Mouse (Mus musculus): Measurements from ENCODE around the gene Ptk6.
"Not testable (repeated sequence)": the region's sequence is repeated elsewhere in the genome, so short reads cannot be mapped to it uniquely, and the experiment has no call there.

Gene Ptk6

DNA sequence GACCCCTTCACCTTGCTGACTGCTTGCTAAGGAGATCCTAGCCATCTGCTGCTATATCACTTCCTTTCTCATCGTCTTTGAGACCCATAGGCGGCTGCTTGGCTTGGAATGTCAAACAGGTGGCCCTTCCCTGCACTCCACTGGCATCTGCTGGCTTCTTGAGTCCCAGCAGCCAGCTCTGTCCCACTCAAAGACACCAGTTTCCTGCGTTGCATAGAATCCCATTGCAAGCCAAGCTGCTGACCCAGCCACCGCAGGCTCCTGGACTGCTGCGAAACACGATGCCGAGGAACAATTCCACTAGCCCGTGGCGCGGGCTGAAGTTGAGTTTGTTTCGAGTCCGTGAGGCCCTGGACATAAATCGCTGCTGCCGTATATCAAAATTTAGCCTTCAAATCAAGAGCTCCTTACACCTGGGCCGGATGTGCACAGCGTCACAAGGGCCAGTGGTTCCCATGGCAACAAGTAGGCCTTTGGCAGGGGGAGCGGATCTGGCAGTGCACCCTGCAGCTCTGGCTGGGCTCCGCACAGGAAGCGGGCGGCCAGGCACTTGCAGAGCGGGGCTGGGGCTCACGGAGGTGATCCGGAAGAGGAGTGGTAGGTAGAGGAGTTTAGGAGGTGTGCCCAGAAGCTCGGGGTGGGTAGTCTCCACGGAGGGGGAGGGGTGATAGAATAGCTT, 17.1 kb upstream of the Ptk6 start, which contains the start of gene Fndc11:
TSS of gene Fndc11 (plus strand) at position 476 of the 679 bp plus-strand sequence.
- peak; percentile 73 for DNase-seq (ENCODE audit: extremely low spot score, low read depth, low spot score)

DNA sequence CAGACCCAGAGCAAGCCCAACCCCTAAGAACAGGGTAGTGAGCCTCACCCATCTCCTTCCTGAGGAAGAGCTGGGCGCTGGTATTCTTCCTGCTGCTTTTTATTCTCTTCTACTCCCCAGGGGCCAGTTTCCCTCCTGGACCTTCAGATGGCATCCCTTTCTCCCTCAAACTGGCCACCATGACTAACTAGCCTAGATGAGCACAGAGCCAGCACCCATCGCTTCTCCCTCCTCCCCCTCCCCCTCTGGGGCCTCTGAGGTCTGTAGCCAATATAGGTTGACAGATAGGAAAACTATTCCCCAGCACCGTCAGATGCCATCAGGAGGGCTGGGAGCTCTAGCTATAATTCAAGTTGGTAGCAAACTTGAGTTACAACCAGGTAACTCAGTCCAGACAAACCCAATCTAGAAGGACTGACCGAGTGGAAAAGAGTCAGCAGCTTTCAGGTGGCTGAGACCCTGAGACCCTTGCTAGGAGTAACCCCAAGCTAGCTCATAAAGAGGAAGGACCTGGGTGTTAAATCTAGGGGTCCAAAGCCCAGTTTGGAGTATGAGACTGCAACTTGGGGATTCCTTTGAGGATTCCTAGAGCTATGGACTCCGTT, 16.4 kb upstream of the Ptk6 start:
- no peak for DNase-seq (ENCODE audit: extremely low spot score, low read depth, low spot score)

DNA sequence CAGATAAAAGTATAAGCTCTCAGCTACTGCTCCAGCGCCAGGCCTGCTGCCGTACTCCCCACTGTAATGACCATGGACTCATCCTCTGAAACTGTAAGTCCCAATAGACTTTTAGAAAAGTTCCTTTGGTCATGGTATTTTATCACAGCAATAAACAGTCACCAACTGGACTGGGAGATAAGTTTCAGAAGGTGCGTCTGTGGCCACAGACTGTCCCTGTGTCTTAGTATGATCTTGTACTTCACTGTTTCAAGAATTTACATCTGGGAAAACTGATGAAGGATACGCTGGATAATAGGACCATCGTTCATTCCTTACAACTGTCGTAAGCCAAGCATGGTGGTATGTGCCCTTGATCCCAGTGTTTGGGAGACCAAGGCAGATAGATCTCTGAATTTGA, 13.4 kb upstream of the Ptk6 start:
- DNase-seq (ENCODE audit: extremely low spot score, low read depth, low spot score): no peak

- DNase-seq (ENCODE audit: extremely low spot score, low read depth, low spot score): no peak
These were observed 10.4 kb upstream of the Ptk6 start, which contains the start of gene Srms for GRCm38 (mm10) chr2:181213021-181213445. Gene Srms (minus strand): TSS chr2:181213185.

- DNase-seq (ENCODE audit: extremely low spot score, low read depth, low spot score): no peak
These were observed 9.9 kb upstream of the Ptk6 start for GRCm38 (mm10) chr2:181212389-181213020.

GRCm38 (mm10) chr2:181206118-181206517, 3.5 kb upstream of the Ptk6 start:
- no peak for DNase-seq (ENCODE audit: extremely low spot score, low read depth, low spot score)

DNA sequence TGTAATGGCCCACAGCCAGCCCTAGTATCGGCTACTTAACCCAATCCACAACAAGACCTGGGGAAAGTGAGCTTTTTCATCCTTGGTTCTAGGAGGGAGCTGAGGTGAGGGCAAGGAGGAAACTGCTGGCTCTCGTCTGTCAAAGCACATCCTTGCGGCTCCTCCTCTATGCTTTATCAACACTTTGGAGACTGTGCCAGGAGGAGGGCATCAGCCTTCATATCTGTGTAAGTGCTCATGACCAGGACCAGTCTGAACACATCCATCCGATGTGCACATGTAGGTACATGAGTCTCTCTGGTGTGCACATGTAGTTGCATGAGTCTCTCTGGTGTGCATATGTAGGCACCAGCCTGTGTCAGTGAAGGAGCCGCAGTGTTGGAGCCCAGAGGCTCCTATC, 3.1 kb upstream of the Ptk6 start:
- no peak for DNase-seq (ENCODE audit: extremely low spot score, low read depth, low spot score)

GRCm38 (mm10) chr2:181202886-181203285, 297 bp upstream of the Ptk6 start:
- no peak for DNase-seq (ENCODE audit: extremely low spot score, low read depth, low spot score)

GRCm38 (mm10) chr2:181201606-181202005, 983 bp downstream of the Ptk6 start:
- DNase-seq (ENCODE audit: extremely low spot score, low read depth, low spot score): no peak

DNA sequence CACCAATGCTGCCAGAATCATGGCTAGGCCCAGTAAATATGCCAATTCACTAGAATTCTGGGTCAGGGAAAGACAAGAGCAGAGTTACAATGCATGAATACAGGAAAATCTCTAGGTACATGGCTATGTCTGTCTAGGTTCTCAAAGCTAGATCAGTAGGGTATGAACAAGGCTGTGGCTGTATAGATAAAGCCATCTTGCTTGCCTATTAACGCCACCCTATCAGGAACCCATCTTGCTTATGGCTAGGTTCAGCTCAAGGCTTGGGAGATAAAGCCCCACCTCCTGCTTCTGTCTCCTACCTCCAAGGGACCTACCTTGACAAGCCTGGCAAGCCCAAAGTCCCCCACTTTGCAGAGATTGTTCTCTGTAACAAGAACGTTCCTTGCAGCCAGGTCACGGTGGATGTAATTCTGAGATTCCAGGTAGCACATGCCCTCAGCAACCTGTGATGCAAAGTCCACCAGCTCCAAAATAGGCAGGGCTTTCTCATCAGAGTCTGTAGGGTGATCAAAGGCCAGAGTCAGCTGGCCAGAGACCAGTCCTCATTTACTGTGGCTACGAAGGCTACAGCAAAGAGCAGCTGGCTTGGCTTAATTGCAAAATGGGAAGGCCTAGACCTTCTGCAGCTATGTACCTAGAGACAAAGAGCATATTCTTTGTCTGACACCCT, 5.8 kb downstream of the Ptk6 start:
- DNase-seq (ENCODE audit: extremely low spot score, low read depth, low spot score): no peak

DNA sequence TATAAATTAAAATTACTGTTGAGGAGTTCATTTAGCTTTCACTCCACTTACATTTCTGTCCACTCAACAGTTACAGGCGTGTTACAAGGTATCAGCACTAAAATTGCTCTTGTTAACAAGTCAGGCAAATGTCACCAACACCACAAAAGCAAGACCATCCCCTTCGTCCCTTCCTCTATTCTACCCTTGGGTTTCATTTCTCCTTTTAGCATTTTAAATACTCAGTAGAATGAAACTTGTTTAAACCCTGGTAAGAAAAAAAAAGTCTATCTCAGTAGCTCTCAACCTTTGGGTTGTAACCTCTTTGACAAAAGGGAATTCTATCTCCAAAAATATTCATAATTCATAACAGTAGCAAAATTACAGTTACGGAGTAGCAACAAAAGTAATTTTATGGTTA, 9.5 kb downstream of the Ptk6 start:
- no peak for DNase-seq (ENCODE audit: extremely low spot score, low read depth, low spot score)

DNA sequence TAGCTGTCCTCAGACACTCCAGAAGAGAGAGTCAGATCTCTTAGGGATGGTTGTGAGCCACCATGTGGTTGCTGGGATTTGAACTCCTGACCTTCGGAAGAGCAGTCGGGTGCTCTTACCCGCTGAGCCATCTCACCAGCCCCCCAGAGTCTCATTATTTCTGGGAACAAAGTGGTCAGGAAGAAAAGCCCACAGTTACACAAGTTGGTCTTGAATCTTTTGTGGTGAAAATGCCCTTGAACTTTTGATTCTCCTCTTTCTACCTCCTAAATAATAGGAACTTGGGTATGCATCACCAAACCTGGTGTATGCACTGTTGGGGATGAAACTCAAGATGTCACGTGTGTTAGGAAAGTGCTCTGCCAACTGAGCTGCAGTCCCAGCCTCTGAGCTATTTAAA, 10.7 kb downstream of the Ptk6 start:
- no peak for DNase-seq (ENCODE audit: extremely low spot score, low read depth, low spot score)

GRCm38 (mm10) chr2:181191385-181191784, 11.2 kb downstream of the Ptk6 start:
- not testable (repeated sequence) for DNase-seq (ENCODE audit: extremely low spot score, low read depth, low spot score)

DNA sequence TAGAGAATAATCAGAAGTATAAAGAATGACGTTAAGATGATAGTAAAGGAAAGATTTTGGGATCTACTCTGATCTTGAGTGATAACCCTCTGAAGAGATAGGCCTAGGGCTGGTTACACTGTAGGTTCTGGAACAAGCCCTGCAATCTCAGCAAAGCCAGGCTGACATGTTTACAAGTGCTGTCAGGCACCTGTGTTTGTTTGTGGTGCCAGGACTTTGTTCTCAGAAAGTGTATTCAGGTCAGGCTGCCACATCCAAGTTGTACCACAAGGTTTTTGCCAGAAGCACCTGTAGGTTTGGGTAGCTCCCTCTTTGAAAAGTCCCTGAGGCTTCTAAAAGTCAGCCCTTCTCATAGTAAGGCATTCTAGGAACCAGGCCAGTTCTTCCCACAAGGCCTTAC, 13.3 kb downstream of the Ptk6 start:
- no peak for DNase-seq (ENCODE audit: extremely low spot score, low read depth, low spot score)

GRCm38 (mm10) chr2:181188681-181189080, 13.9 kb downstream of the Ptk6 start:
- DNase-seq (ENCODE audit: extremely low spot score, low read depth, low spot score): no peak

GRCm38 (mm10) chr2:181187121-181188000, 15.2 kb downstream of the Ptk6 start, which contains the start of gene Ppdpf:
Gene Ppdpf (plus strand): TSS chr2:181187247.
- peak; percentile 14 for DNase-seq (ENCODE audit: extremely low spot score, low read depth, low spot score)

GRCm38 (mm10) chr2:181186635-181187034, 16.0 kb downstream of the Ptk6 start:
- DNase-seq (ENCODE audit: extremely low spot score, low read depth, low spot score): peak; percentile 66

DNA sequence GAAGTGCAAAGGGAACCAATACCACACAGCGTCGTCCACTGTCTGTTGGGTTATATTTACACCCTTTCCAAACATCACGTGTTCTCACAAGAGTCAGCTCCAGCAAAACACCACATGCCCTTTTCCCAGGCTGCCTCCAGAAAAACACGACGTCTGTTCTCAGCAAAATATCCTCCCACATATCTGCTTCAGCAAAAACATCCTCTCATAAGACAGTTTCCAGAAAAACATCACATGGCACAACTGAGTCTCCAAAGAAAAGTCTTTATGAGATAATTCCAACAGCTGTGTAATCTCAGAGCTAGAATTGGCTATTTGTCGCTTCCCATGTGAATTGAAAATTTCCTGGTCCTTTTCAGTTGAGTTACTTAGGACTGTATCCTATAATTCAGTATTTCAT, 21.7 kb downstream of the Ptk6 start:
- no peak for DNase-seq (ENCODE audit: extremely low spot score, low read depth, low spot score)

DNA sequence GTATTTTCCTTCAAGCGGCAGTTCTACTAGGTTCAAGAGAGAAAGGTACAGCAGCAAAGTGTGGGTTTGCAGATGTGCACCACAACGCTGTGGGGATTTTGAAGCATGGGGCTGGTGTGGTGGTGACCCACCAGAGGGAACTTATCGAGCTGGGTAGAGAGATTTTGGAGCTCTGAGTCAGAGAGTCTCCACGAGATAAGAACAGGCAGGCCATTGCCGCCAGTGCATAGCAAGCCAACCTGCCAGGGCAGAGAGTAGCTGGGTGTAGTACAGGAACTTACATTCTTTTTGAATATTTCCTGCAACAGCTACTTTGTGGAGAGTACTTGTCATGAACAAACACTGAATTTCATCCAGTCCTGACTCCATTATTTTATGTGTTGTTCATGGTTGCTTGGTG, 24.1 kb downstream of the Ptk6 start:
- no peak for DNase-seq (ENCODE audit: extremely low spot score, low read depth, low spot score)

DNA sequence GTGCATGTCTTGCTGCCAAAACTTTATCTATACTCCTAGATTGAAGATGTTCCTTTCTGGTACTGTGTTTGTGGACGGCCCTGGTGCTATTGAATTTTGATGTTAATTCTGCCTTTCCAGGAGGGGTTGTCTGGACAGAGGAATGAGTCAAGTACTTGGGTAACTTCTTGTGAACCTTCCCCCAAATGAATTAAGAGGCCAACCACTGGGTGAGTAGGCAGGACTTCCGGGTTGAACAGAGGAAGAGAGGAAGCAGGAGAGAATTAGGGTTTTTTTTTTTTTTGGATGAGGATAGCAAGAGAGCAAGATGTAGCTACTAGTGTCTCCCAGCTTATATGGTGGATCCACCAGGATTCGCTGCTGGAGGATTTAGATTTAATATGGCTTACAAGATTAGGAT, 24.6 kb downstream of the Ptk6 start:
- DNase-seq (ENCODE audit: extremely low spot score, low read depth, low spot score): no peak

- no peak for DNase-seq (ENCODE audit: extremely low spot score, low read depth, low spot score)
These were observed 27.9 kb downstream of the Ptk6 start for GRCm38 (mm10) chr2:181174646-181175045.
